Mouse (Mus musculus): Measurements from ENCODE around the gene Rprm.

Gene Rprm

GRCm38 (mm10) chr2:54085430-54086087, at the start of gene Rprm:
Gene Rprm, minus strand, starts transcription at chr2:54085552.
- in situ Hi-C loops (cut with MboI, MseI) = loop anchor here (10.0 kb wide), 2 partner anchors 761 to 851 kb away; no protein-coding TSS in a partner anchor

- in situ Hi-C loops (cut with MboI, MseI) = no loop called here
Observed at GRCm38 (mm10) chr2:54119305-54119704, 34.0 kb upstream of the Rprm start.

GRCm38 (mm10) chr2:54118881-54119280, 33.5 kb upstream of the Rprm start:
- in situ Hi-C loops (cut with MboI, MseI) = no loop called here

GRCm38 (mm10) chr2:54111294-54111693, 25.9 kb upstream of the Rprm start:
- in situ Hi-C loops (cut with MboI, MseI) = loop anchor here in 1 of 2 experiments (5.0 kb wide), 1 partner anchor 1329 kb away; no protein-coding TSS in a partner anchor

- in situ Hi-C loops (cut with MboI, MseI) = no loop called here
Observed at GRCm38 (mm10) chr2:54106232-54106726, 20.9 kb upstream of the Rprm start.

GRCm38 (mm10) chr2:54099939-54100338, 14.6 kb upstream of the Rprm start:
- in situ Hi-C loops (cut with MboI, MseI) = no loop called here

- in situ Hi-C loops (cut with MboI, MseI) = no loop called here
Observed at GRCm38 (mm10) chr2:54092616-54093015, 7.3 kb upstream of the Rprm start.

GRCm38 (mm10) chr2:54086254-54086653, 902 bp upstream of the Rprm start:
- in situ Hi-C loops (cut with MboI, MseI) = loop anchor here (10.0 kb wide), 2 partner anchors 761 to 851 kb away; no protein-coding TSS in a partner anchor

GRCm38 (mm10) chr2:54084737-54085429, 469 bp downstream of the Rprm start:
- in situ Hi-C loops (cut with MboI, MseI) = loop anchor here (10.0 kb wide), 2 partner anchors 760 to 850 kb away; no protein-coding TSS in a partner anchor

- in situ Hi-C loops (cut with MboI, MseI) = loop anchor here (10.0 kb wide), 2 partner anchors 759 to 849 kb away; no protein-coding TSS in a partner anchor
Observed at GRCm38 (mm10) chr2:54083861-54084736, 1.3 kb downstream of the Rprm start.

- in situ Hi-C loops (cut with MboI, MseI) = no loop called here
Observed at GRCm38 (mm10) chr2:54078961-54079360, 6.4 kb downstream of the Rprm start.

GRCm38 (mm10) chr2:54071526-54071925, 13.8 kb downstream of the Rprm start:
- in situ Hi-C loops (cut with MboI, MseI) = no loop called here

- in situ Hi-C loops (cut with MboI, MseI) = loop anchor here in 1 of 2 experiments (10.0 kb wide), 1 partner anchor 448 kb away; no protein-coding TSS in a partner anchor
Observed at GRCm38 (mm10) chr2:54062421-54062820, 22.9 kb downstream of the Rprm start.

GRCm38 (mm10) chr2:54061039-54061438, 24.3 kb downstream of the Rprm start:
- in situ Hi-C loops (cut with MboI, MseI) = loop anchor here in 1 of 2 experiments (10.0 kb wide), 1 partner anchor 446 kb away; no protein-coding TSS in a partner anchor
